Mouse (Mus musculus): ENCODE measurements around the gene Gm4778. TPM values are rescaled to one million over a fixed set of nuclear protein-coding genes. Genes with fewer than 3 reads are reported as not detected.
"Not testable (repeated sequence)": the region's sequence is repeated elsewhere in the genome, so short reads cannot be mapped to it uniquely, and the experiment has no call there.

Gm4778 gene
- total RNA-seq (2021), result not detected

- intact Hi-C loops (cut with DNase I); DNase-seq: not testable (repeated sequence)
These were observed at the start of gene Gm4778 for GRCm38 (mm10) chr3:94263736-94264135. Gene Gm4778, plus strand, starts transcription at chr3:94264036.

- peak in 1 of 2 experiments; percentile 2 for DNase-seq
- intact Hi-C loops (cut with DNase I), result no loop called here
These were observed 3.2 kb upstream of the Gm4778 start for GRCm38 (mm10) chr3:94260598-94260997.

GRCm38 (mm10) chr3:94275991-94276390, 12.2 kb downstream of the Gm4778 start:
- intact Hi-C loops (cut with DNase I), result no loop called here
- DNase-seq, result no peak

GRCm38 (mm10) chr3:94305457-94305856, 41.6 kb downstream of the Gm4778 start:
- intact Hi-C loops (cut with DNase I), result no loop called here
- no peak for DNase-seq

- no peak for DNase-seq
- intact Hi-C loops (cut with DNase I), result no loop called here
These were observed 43.1 kb downstream of the Gm4778 start for GRCm38 (mm10) chr3:94306975-94307374.

GRCm38 (mm10) chr3:94309633-94310363, 46.0 kb downstream of the Gm4778 start, which contains the start of gene Them4:
Gene Them4, plus strand, starts transcription at chr3:94310089.
- DNase-seq, result peak; percentile 96 to 97
- intact Hi-C loops (cut with DNase I), result no loop called here

GRCm38 (mm10) chr3:94310491-94310890, 46.7 kb downstream of the Gm4778 start:
- peak in 1 of 2 experiments; percentile 4 for DNase-seq

GRCm38 (mm10) chr3:94310911-94311310, 47.1 kb downstream of the Gm4778 start:
- no peak for DNase-seq
- intact Hi-C loops (cut with DNase I), result no loop called here

More at GRCm38 (mm10) chr3:94310491-94310890, 46.7 kb downstream of the Gm4778 start:
- intact Hi-C loops (cut with DNase I), result no loop called here

GRCm38 (mm10) chr3:94311376-94311775, 47.5 kb downstream of the Gm4778 start:
- intact Hi-C loops (cut with DNase I), result no loop called here
- DNase-seq, result no peak

Other genes with a start within 250 kb of the Gm4778 start
- gene Gm9125, start 209.2 kb upstream of the Gm4778 start, total RNA-seq (2021), result not detected
- gene Gm10697, start 191.4 kb upstream of the Gm4778 start, total RNA-seq (2021), result not detected
- gene Gm10696, start 85.8 kb upstream of the Gm4778 start, total RNA-seq (2021), result not detected
- gene Gm5286, start 67.3 kb upstream of the Gm4778 start, total RNA-seq (2021), result not detected
- gene Them4, start 46.1 kb downstream of the Gm4778 start, total RNA-seq (2021), result 10 to 100 TPM; 13.5 to 14.2 TPM
- not detected for gene Them5, start 78.1 kb downstream of the Gm4778 start, total RNA-seq (2021)
- under 1 TPM in 1 of 2 experiments, not detected in 1; 0.20 TPM for gene C2cd4d, start 98.4 kb downstream of the Gm4778 start, total RNA-seq (2021)
- 10 to 100 TPM; 27.2 to 29.9 TPM for gene Rorc, start 108.8 kb downstream of the Gm4778 start, total RNA-seq (2021)
- under 1 TPM; 0.07 to 0.10 TPM for gene Lingo4, start 134.5 kb downstream of the Gm4778 start, total RNA-seq (2021)
- gene Tdrkh, start 149.2 kb downstream of the Gm4778 start, total RNA-seq (2021), result 1 to 10 TPM; 6.2 to 6.3 TPM
- gene Mrpl9, start 179.3 kb downstream of the Gm4778 start, total RNA-seq (2021), result 10 to 100 TPM; 66.1 to 66.4 TPM
- gene Oaz3, start 179.9 kb downstream of the Gm4778 start, total RNA-seq (2021), result not detected
- gene Celf3, start 214.3 kb downstream of the Gm4778 start, total RNA-seq (2021), result not detected
- gene Riiad1, start 216.3 kb downstream of the Gm4778 start, total RNA-seq (2021), result under 1 TPM; 0.89 to 0.99 TPM

Data from heart, postnatal 10 days (tissue).